Mouse (Mus musculus): ENCODE data around the gene Nfam1. TPM values are rescaled to one million over a fixed set of nuclear protein-coding genes. Genes with fewer than 3 reads are reported as not detected.

Gene Nfam1
- polyA plus RNA-seq, 1 experiment: not detected

DNA sequence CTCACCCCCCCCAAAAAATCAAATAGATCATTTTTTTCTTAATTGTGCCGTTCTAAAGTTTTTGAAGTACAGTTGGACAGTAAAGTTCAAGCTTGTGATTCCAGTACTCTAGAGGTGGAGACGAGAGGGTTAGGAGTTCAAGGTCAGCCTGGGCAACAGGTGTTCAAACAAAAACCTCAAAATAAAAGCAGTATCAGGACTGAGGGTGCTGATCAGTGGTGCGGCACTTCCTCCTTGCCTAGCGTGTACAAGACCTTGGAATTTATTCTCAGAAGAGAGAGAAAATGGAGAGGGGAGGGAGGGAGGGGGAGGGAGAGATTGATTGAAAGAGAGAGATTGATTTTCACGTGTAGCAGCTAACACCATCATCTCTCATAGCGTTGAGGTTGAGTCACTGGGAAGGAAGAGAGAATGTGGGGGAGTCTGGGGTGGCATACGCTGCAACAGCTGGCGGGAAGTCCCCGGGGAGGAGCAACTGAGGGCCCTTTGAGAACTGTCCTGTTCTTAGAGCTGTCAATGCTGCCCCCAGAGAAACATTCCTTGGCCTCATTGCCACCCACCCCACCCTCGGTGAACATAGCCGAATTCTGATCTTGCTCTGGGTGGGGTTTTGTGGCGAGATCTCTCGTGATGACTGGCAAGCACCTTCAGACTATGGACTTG lies 24.2 kb downstream of the Nfam1 start:
- Histone ChIP-seq H3K4me1 (ENCODE audit: control insufficient read depth, insufficient read depth, low read length) (peaks cover 40% of the 10 kb centered on the region), H3K27ac (ENCODE audit: insufficient read depth, low read depth, low read length) (no peak overlapping the region), H3K4me3 (ENCODE audit: insufficient read depth, low read depth, low read length) (no peak overlapping the region)
- TF ChIP-seq POLR2A (IDR thresholded peaks at IDR 0.05; ENCODE audit: insufficient read depth, low read depth, low read length): no peak
- TF ChIP-seq CTCF (IDR thresholded peaks at IDR 0.05; ENCODE audit: insufficient read depth, low read depth, low read length): no peak
- 57% methylated on average over 13 of the region's 13 CpGs for WGBS

DNA sequence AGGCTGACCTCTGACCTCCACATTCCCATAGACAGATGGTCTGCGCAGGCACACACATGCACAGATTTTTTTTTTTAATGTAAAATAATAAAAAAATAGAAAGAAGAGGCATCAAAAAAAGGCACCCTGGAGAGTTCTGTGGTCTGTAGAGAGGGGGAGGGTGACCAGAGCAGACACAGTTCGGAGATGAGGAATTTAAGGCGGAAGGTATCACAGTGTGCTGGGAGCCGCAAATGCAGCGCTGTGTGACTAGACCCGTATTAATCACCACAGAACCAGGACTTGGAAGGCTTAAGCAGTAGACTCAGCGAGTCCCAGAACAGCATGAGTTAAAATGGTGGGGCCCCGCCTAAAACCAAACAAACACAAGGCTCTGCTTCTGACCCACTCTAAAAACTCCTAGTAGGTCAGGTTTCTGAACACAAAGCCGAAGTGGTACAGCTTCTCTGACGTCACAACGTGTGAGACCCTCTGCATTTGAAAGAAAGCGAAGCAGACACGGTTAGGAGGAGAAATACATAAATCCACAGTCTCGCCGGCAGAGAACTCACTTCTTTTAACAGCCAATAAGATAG lies 25.7 kb downstream of the Nfam1 start:
- H3K4me3 ChIP-seq (ENCODE audit: insufficient read depth, low read depth, low read length): no peak overlapping the region
- no peak overlapping the region for H3K27ac ChIP-seq (ENCODE audit: insufficient read depth, low read depth, low read length)
- 67% methylated on average over 15 of the region's 15 CpGs for WGBS
- peaks cover 40% of the 10 kb centered on the region for H3K4me1 ChIP-seq (ENCODE audit: control insufficient read depth, insufficient read depth, low read length)
- TF ChIP-seq CTCF (IDR thresholded peaks at IDR 0.05; ENCODE audit: insufficient read depth, low read depth, low read length) (no peak), POLR2A (IDR thresholded peaks at IDR 0.05; ENCODE audit: insufficient read depth, low read depth, low read length) (no peak)

DNA sequence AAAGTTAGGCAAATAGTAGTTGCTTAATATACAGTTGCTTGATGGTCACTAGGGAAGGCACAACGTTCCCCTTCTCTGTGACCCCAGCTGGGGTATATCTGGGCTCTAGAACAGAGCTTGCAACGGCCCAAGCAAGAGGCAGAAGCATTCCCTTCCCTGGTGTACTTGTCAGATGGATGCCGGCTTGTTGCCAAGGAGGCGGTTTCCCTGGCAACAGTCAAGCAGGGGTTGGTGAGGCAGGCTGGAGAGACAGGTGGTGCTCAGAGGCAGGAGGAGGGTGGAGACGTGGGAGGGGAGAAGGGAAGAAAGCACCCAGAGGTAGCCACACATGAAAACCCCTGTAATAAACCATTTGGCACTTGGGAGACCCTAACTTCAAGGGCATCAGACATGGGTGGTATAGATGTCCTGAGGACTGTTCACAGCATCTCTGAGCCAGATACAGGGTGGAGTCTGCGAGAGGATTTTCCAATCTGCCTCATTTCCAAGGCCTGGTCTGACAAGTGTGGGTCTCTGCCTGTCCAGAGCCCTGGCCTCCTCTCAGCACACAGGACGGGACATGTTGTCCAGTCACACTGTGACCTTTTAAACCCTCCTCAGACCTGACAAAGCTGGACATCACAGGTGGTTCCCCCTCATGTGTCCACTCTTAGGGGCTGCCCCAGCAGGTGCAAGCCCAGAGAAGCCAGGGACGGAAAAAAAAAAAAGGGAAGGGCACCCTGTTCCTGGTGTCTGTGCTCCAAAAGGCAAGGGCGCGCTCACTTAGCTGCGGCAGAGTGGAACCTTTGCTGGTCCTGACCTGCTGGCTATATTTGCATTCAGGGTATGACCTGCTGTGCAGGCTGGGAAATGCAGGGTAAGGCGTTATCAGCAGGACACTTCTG lies 30.2 kb downstream of the Nfam1 start:
- TF ChIP-seq POLR2A (IDR thresholded peaks at IDR 0.05; ENCODE audit: insufficient read depth, low read depth, low read length): no peak
- no peak for TF ChIP-seq CTCF (IDR thresholded peaks at IDR 0.05; ENCODE audit: insufficient read depth, low read depth, low read length)
- Histone ChIP-seq H3K4me1 (ENCODE audit: control insufficient read depth, insufficient read depth, low read length) (peaks cover 29% of the 10 kb centered on the region), H3K27ac (ENCODE audit: insufficient read depth, low read depth, low read length) (no peak overlapping the region), H3K4me3 (ENCODE audit: insufficient read depth, low read depth, low read length) (no peak overlapping the region)
- WGBS: 49% methylated on average over 12 of the region's 12 CpGs

DNA sequence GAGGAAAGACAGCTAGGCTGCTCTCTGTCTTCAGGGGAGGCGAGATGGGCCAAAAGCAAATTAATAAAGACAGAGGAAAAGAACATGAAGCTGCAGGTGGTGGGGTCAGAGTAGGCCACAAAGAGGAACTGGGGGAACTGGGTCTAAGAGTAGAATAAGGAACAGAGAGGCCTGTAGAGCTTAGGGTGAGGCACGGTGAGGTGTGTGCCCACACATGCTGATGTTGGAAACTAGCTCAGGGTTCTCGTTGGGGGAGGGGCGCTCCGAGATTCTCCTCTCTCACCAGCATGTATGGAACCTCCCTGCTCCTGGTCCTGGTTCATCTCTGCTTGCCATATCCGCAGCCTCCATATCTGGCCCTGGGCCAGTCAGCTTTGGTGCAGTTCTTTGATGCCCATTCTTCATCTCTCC lies 34.3 kb downstream of the Nfam1 start:
- no peak overlapping the region for H3K27ac ChIP-seq (ENCODE audit: insufficient read depth, low read depth, low read length)
- 84% methylated on average over 6 of the region's 6 CpGs for WGBS
- H3K4me1 ChIP-seq (ENCODE audit: control insufficient read depth, insufficient read depth, low read length): peaks cover 51% of the 10 kb centered on the region
- no peak overlapping the region for H3K4me3 ChIP-seq (ENCODE audit: insufficient read depth, low read depth, low read length)
- TF ChIP-seq POLR2A (IDR thresholded peaks at IDR 0.05; ENCODE audit: insufficient read depth, low read depth, low read length): no peak
- no peak for TF ChIP-seq CTCF (IDR thresholded peaks at IDR 0.05; ENCODE audit: insufficient read depth, low read depth, low read length)

DNA sequence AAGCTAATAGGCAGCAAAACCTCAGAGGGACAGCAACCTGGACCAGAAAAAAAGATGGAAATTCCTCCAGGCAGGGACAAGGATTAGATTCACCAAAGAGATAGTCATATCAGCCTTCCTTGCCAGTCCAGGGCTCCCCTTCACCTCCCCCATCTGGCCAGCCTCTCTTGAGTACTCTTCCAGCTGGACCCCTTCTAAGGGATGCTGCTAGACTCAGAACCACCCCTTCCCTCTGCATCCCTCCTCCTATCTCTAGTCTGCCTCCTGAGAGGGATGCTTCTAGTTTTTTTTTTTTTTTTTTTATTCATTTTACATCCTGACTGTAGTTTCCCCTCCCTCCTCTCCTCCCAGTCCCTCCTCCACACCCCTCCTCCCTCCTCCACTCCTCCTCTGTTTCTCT lies 36.7 kb downstream of the Nfam1 start:
- TF ChIP-seq CTCF (IDR thresholded peaks at IDR 0.05; ENCODE audit: insufficient read depth, low read depth, low read length) (no peak), POLR2A (IDR thresholded peaks at IDR 0.05; ENCODE audit: insufficient read depth, low read depth, low read length) (no peak)
- H3K4me1 ChIP-seq (ENCODE audit: control insufficient read depth, insufficient read depth, low read length): peaks cover 34% of the 10 kb centered on the region
- no peak overlapping the region for H3K4me3 ChIP-seq (ENCODE audit: insufficient read depth, low read depth, low read length)
- H3K27ac ChIP-seq (ENCODE audit: insufficient read depth, low read depth, low read length): no peak overlapping the region

DNA sequence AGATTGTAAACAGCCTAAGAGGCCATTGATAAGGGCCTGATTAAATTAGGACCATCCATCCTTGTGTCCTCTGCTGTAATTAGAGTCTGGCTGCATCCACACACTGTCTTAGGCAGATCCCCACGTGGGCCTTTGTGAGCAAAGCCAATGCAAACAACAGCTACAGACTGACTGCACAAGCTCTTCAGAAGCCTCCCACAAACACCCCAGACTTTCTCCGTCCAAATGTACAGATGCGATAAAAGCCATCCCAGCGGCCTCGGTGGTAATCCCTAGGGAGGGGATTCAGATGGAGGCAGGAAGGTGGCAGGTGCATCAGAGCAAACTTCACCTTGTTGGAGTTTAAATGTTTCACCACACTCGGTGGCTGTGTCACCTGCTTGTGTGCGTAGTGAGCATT lies 37.9 kb downstream of the Nfam1 start:
- whole genome bisulfite sequencing: 15% methylated on average over 7 of the region's 7 CpGs
- peaks cover 36% of the 10 kb centered on the region for H3K4me1 ChIP-seq (ENCODE audit: control insufficient read depth, insufficient read depth, low read length)
- no peak overlapping the region for H3K4me3 ChIP-seq (ENCODE audit: insufficient read depth, low read depth, low read length)
- no peak for TF ChIP-seq CTCF (IDR thresholded peaks at IDR 0.05; ENCODE audit: insufficient read depth, low read depth, low read length)
- TF ChIP-seq POLR2A (IDR thresholded peaks at IDR 0.05; ENCODE audit: insufficient read depth, low read depth, low read length): no peak
- H3K27ac ChIP-seq (ENCODE audit: insufficient read depth, low read depth, low read length): no peak overlapping the region

DNA sequence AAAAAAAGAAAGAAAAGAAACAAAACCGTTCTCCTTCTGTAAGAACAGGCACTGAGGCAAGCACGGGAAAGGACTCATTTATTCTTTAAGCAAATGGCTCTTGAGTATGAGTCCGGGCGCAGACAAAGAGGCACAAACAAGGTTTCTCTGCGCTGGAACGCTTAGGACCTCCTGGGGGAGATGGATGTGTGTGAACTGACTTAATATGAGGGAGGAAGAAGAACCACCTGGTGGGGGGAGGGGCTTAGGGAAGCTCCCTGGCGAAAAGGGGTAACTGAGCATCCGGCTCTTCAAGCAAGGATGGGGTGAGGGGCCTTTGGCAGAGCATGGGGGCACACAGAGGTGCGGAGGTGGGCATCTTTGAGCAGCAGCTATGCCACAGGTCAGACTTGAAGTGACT lies 40.2 kb downstream of the Nfam1 start:
- 72% methylated on average over 9 of the region's 9 CpGs for WGBS
- Histone ChIP-seq H3K27ac (ENCODE audit: insufficient read depth, low read depth, low read length) (no peak overlapping the region), H3K4me3 (ENCODE audit: insufficient read depth, low read depth, low read length) (no peak overlapping the region), H3K4me1 (ENCODE audit: control insufficient read depth, insufficient read depth, low read length) (peaks cover 36% of the 10 kb centered on the region)
- TF ChIP-seq POLR2A (IDR thresholded peaks at IDR 0.05; ENCODE audit: insufficient read depth, low read depth, low read length) (no peak), CTCF (IDR thresholded peaks at IDR 0.05; ENCODE audit: insufficient read depth, low read depth, low read length) (no peak)

DNA sequence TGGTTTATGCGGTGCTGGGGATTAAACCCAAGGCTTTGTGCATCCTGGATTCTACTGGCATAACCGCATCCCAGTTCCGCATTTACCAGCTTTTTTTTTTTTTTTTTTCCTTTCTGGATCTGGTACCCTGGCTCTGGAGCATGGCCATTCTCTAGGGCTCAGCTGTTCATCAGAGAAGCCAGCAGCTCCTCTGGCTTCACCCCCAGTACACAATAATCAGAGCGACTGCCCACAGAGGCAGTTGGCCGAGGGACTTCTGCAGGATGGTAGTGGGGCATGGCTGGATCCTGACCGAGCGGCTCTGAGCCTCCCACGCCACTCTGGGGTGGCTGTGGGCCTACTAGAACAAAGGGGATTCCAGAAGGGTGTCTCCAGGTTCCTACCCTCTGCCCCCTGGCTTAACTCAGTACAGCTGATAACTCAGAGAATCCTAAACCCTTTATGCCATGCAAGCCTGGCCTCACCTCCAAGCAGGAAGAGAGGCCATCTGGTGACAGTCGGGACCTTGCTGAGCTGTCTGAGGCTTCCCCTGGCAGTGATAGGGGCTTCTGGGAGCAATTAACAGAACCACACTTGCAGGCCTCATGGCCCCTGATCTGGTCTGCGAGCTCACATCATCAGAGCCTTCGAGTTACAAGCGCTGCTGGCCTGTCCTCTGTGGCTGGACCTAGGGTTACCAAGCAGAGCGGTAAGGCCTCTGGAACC lies 40.9 kb downstream of the Nfam1 start:
- 83% methylated on average over 13 of the region's 13 CpGs for WGBS
- peaks cover 36% of the 10 kb centered on the region for H3K4me1 ChIP-seq (ENCODE audit: control insufficient read depth, insufficient read depth, low read length)
- no peak overlapping the region for H3K4me3 ChIP-seq (ENCODE audit: insufficient read depth, low read depth, low read length)
- no peak overlapping the region for H3K27ac ChIP-seq (ENCODE audit: insufficient read depth, low read depth, low read length)
- TF ChIP-seq CTCF (IDR thresholded peaks at IDR 0.05; ENCODE audit: insufficient read depth, low read depth, low read length) (no peak), POLR2A (IDR thresholded peaks at IDR 0.05; ENCODE audit: insufficient read depth, low read depth, low read length) (no peak)

Data from olfactory bulb, adult 2 months (tissue).